Mouse (Mus musculus): Measurements from ENCODE around the gene Ank2. TPM values are rescaled to one million over a fixed set of nuclear protein-coding genes. Genes with fewer than 3 reads are reported as not detected.
A peak's percentile ranks its signal among the peaks of the same experiment; 100 is the strongest.
"Not testable (repeated sequence)": the region's sequence is repeated elsewhere in the genome, so short reads cannot be mapped to it uniquely, and the experiment has no call there.

Ank2 gene
- total RNA-seq, 2 experiments from 2014 or later: 313 to 315 TPM

DNA sequence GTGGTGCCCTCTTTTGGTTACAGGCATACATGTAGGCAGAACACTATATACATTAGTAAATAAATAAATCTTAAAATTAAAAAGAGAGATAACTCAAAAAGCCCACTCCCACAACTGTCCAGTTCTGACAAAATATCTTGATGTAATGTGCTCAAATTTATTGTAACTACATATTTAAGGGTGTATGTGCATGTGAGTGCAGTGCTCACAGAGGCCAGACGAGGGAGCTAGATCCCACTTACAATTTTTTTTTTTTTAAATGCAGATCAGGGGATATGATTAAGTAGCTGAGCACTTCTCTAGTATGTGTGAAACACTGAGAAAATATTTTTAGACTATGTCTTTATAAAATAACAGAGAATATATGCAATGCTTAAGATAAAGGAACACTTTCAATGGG is 127.4 kb downstream of the Ank2 start:
- no peak for DNase-seq
- intact Hi-C loops (cut with DNase I): no loop called here

- intact Hi-C loops (cut with DNase I): no loop called here
- no peak for DNase-seq
Observed at GRCm38 (mm10) chr3:127369529-127369928, 129.6 kb downstream of the Ank2 start.

DNA sequence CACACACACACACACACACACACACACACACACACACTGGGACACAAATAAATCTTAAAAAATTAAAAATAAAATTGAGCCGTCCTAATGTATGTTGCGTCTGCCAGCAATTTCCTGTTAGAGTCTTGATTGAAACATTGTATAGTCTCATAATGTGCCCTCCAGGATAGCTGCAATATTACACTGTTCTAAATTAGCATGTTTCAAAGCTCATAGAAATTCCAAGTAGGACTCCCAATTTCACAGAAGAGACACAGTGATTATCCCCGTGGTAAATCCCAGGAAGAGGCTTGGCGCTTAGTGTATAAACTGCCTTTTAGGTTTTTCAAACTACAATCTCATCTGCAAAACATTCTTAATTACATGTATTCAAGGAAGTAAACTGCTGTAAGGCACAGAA is 131.7 kb downstream of the Ank2 start:
- intact Hi-C loops (cut with DNase I): no loop called here
- DNase-seq: no peak

GRCm38 (mm10) chr3:127363512-127363911 is 135.6 kb downstream of the Ank2 start:
- DNase-seq: no peak
- intact Hi-C loops (cut with DNase I): no loop called here

DNA sequence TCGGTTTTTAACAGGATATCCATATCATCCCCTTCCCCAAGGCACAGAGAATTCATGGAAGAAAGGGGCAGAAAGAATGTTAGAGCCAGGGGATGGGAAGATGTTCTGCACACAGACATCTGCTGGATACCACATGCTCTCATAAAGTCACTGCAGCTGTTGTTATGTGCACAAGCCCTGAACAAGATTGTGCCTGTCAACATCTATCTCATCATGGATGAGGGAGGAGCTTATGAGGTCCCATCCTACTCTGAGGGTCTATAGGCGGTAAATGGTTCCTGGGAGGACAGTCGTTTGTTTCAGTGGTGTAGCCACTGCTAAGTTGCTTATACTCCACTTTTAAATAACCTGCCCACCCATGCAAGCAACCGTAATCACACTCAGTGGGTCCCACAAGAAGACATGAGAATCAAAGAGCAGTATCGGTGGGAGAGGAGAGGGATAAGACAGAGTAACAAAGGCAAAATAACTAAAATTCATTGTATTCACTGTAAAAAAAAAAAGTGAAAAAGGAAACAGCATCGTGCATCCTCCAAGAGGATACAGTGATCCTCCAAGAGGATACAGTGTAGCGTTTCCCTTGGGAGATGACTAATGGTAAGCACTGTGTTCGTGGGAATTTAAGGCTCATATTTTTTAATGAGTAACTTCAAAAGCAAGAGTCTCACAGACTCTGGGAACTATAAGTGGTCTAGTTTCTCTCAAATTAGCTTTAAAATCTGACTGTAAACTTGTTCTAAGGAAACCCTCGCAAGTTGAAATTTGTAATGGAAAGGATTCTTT is 136.3 kb downstream of the Ank2 start:
- DNase-seq: no peak
- intact Hi-C loops (cut with DNase I): no loop called here

DNA sequence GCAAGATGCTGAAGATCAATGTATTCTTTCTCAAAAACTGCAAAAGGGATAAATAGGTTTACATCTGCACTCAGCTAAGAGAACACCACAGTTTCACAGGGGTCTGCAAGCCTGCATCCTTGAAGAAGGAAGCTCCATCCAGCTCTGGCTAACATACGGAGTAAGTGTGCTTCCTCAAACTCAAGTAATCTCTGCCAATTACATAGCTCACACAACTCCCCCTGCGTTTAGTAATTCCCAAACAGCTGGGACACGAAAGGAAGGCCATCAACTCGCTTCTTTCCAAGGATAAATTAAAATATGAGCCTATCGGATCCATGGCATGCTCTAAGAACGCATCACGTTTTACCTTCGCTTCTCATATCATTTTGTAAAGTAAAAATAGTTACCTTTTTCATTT is 137.3 kb downstream of the Ank2 start:
- peak; percentile 32 to 52 for DNase-seq
- intact Hi-C loops (cut with DNase I): no loop called here

DNA sequence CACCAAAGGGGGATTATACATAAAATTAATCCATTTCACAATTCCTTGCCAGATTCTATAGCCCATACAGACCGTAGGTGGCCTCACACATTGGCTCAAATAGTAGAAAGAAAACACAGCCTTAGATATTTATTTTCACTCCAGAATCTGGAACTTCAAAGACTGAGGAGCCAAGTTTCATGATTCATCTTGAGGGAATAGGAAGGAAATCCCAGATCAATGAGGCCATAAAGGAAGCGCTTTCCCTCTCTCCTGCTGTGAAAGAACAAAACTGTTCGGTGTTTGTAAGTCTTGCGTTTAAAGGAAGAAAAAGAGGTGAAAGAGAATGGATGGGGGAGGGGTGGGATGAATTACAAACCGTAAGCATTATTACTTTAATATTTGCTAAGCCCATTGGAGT is 137.8 kb downstream of the Ank2 start:
- no peak for DNase-seq
- intact Hi-C loops (cut with DNase I): no loop called here

DNA sequence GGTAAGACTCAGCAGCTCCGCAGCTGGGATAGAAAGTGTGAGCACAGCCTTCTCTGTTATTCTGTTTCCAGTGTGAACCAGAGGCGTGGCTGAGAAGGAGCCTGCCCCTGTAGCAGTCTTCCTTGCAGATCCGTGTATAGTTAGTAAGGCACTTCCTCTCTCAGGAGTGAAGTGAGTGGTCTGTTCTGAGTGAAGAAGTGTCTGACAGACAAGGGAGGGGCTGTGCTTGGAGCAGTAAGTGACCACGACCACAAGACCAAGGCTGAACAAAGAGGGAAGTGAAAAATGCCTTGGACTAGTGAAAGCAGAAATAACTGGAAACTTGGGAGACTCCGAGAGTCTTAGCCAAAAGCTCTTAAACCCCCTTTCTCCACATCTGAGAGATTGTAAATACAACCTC is 143.9 kb downstream of the Ank2 start:
- no peak for DNase-seq

DNA sequence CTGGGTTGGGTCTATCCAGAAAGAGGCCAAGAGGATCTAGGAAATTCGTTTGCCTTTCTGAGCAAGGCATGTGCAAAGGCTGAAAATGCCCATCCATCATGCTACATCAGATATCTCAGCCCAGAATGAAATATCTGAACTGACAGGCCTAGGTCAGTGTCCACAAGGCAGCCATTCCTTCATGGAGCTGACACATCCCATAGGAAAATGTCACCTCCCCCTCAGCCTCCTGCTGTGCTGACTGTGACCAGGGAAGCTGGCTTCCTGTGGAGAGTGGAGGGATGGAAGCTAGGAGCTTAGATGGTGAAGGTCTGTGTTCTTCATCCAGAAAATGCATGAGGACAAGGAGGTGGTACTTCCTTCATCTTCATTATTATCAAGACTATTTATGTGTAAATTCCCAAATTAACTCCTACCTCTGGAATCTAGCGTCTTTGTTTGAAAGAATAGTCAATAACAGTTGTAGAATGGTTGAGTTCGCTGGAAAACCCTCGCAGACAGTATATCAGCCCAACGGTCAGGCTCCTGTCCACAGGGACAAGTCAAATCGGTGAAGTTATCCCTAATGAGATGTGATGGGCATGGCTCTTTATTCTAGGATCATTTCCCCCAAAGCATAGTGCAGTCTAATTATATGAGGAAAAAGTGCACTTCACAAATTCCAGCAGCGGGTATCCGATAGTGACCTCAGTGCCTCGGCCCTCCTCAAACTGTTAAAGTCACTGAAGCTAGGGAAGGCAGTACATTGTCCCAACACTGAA is 148.4 kb downstream of the Ank2 start:
- intact Hi-C loops (cut with DNase I): no loop called here
- no peak for DNase-seq

More for the DNA sequence above, 143.9 kb downstream of the Ank2 start:
- intact Hi-C loops (cut with DNase I): no loop called here

DNA sequence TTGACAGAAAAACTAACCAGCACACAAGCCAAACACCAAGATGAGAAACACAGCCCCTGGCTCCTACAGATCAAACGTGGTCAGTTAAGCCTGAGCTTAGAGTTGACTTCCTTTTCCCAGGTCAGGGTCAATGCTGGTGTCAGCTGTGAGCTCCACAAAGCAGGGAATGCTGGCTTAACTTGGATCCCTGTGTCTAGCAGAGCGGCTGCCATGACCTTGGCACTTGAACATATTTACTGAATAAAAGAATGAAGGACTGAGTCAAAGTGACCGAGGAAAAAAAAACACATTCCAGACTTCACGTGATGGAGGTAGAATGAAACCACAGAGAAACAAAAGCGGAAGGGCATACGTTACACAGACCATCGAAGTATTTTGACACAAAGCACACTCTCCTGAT is 150.2 kb downstream of the Ank2 start:
- intact Hi-C loops (cut with DNase I): no loop called here
- no peak for DNase-seq

DNA sequence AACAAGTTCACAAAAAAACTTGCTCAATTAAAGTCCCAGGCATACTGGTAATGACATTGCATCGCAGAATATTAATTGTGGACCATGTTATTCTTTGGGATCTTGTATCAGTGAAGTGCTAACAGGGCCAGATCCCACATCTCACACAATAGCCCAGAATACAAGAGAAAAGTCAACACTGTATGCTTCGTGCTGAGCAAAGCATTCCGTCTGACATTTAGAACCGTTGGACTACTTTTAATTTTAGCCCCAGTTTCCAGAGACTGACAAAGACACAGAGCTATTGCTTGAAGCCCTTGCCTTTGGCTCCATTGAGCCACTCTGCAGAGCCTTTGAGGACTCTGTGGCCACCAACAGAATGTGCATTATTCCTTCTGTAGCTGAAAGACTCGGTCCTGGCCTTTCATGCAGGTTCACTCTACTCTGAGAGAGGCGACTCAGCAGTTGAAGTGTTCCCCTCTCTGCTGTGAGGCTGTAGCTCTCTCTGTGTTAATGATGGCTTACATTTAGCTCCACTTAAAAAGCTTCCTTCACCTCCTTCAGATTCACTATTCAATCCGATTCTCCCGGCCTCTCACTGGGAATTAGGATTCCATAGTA is 153.2 kb downstream of the Ank2 start:
- no peak for DNase-seq
- intact Hi-C loops (cut with DNase I): no loop called here

DNA sequence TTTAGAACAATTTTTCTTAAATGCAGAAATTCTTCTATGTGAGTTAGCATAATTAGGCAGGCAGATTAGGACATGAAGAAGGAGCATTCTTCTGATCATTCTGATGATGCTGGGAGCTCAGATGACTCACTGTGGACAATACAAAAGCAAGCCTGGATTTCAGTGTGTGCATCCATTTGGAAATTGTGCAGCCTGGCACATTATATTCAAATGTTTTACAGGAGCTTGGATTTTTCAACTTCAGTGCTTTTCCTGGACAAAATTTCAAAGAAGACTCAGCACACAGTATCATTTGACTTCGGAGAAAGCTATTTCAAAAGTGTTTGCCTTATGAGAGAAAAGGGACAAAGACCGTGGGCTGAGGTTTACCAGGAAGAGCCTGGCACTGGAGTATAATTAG is 157.8 kb downstream of the Ank2 start:
- no peak for DNase-seq
- intact Hi-C loops (cut with DNase I): no loop called here

DNA sequence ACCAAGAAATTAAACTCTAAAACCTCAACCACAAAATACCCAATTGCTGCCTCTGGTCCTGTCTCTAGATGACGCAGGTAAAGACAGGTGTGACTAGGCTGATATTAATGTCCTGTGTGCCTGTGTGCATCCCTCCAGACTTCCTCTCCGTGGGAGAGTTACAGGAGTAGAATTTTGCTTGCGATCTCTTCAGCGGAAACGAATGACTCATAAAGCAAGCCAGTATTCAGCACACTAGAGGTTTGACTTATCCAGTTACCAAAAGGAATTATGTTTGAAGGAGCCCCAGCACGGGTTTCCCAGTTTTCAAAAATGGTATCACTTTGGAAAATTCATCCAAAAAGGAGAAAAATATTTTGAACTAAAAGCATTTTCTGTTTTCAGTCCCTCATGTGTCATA is 164.3 kb downstream of the Ank2 start:
- intact Hi-C loops (cut with DNase I): no loop called here
- no peak for DNase-seq

- intact Hi-C loops (cut with DNase I): no loop called here
- DNase-seq: no peak
Observed at GRCm38 (mm10) chr3:127331562-127331961, 167.6 kb downstream of the Ank2 start.

GRCm38 (mm10) chr3:127326355-127326754 is 172.8 kb downstream of the Ank2 start:
- intact Hi-C loops (cut with DNase I): no loop called here
- DNase-seq: no peak

DNA sequence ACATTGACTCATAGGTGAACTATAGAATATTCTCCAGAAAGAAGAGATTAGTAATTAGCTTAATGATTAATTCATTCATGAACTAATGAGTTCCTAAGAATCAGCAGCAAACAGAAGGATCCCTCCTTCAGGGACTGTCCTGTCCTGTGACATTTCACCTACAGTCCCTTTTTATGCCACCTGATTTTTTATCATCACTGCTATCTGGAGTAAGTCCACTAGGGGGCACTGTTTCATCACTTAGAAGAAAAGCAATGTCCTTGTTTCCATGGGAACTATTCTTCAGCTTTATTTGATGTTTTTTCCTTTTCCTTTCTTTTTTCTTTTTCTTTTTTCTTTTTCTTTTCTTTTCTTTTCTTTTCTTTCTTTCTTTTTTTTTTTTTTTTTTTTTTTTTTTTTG is 176.3 kb downstream of the Ank2 start:
- intact Hi-C loops (cut with DNase I): loop anchor here (2.0 to 5.0 kb wide), 4 partner anchors 104 to 439 kb away; no protein-coding TSS in a partner anchor
- DNase-seq: peak; percentile 10 to 63

DNA sequence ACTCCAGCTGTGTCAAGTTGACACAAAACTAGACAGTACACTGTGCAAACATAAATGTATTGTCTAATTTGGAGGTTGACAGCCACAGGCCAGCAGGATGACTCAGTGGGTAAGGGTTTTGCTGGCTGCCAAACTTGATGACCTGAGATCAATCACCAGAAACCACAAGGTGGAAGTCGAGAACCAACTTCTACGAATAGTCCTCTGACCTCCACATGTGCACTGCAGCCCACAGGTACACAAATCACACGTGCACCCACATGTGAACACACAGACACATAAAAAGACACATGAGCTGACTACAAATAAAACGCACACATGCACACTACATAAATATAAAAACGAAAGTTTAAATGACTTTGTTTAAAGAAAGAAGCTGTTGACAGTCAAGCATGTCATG is 177.5 kb downstream of the Ank2 start:
- intact Hi-C loops (cut with DNase I): loop anchor here (2.0 to 5.0 kb wide), 4 partner anchors 106 to 441 kb away; no protein-coding TSS in a partner anchor
- DNase-seq: no peak

GRCm38 (mm10) chr3:127321031-127321430 is 178.1 kb downstream of the Ank2 start:
- intact Hi-C loops (cut with DNase I): loop anchor here (5.0 kb wide), 3 partner anchors 106 to 441 kb away; no protein-coding TSS in a partner anchor
- not testable (repeated sequence) for DNase-seq

DNA sequence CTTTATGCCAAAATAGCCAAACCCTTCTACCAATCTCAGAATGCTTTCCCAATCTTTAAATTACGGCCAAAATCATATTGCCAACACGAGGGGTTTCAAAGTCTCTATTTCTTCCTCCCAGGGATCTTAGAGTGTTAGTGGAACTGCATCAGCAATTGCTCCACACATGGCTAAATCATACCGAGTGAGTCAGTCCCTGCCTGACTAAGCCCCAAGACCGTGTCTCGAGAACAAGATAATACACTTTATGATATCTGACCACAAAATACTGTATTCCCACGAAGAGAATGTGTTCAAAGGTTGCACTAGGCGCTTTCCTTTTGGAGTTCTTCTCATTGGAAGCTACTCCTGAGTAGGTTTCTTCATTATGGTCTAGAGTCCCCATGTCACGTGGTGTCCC is 178.8 kb downstream of the Ank2 start:
- no peak for DNase-seq
- intact Hi-C loops (cut with DNase I): loop anchor here (5.0 kb wide), 3 partner anchors 107 to 442 kb away; no protein-coding TSS in a partner anchor

- no peak for DNase-seq
- intact Hi-C loops (cut with DNase I): no loop called here
Observed at GRCm38 (mm10) chr3:127317641-127318040, 181.5 kb downstream of the Ank2 start.

DNA sequence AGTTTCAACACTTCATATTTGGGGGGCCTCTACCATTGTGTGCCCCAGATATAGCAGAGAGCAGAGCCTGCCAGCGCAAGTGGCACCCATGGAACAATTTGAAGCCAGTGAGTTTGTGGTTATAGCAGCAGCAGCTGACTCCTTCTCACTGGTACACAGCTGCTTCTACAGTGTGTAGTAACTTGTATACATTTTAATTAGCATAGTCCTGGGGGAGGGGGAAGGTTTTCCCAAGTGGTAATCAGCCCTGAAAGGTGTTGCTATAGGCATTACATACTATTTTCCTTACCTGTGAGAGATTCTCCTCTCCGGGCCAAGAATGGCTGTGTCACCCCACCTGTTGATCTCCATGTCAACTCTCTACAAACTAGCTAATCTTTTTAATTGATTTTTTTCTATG is 182.4 kb downstream of the Ank2 start:
- intact Hi-C loops (cut with DNase I): no loop called here
- DNase-seq: no peak

Measured in heart, postnatal 14 days (tissue).